Mouse (Mus musculus): Measurements from ENCODE around the gene Snn. TPM values are rescaled to one million over a fixed set of nuclear protein-coding genes. Genes with fewer than 3 reads are reported as not detected.

Snn gene
- polyA plus RNA-seq, 1 experiment from 2014 or later = 170 TPM

GRCm38 (mm10) chr16:11109198-11109740, 48.5 kb downstream of the Snn start:
- 72% methylated on average over 4 of the region's 4 CpGs for whole genome bisulfite sequencing

DNA sequence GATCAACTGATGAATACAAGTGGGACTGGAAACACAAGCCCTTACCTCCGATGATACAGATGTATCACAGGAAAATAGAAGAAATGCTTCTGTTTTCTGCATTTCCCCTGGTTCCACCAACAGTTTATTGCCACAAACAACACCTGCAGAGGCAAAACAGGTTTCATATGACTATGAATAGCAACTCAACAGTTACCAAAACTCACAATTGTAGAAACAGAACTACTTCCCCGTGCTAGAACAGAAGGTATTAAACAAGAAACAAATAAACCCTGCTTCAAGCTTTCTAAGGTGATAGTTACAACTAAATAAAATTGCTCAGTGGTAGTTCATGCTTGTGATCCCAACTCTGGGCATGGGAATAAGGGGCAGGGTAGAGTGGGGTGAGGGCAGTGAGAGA, 61.9 kb downstream of the Snn start:
- Histone ChIP-seq H3K9me3 (replicated peaks; ENCODE audit: control insufficient read depth, low read length) (no peaks in the 10 kb centered on the region), H3K4me3 (ENCODE audit: low read depth, low read length) (no peak overlapping the region), H3K27me3 (replicated peaks; ENCODE audit: control insufficient read depth, insufficient read depth, low read length) (no peaks in the 10 kb centered on the region), H3K27ac (ENCODE audit: low read depth, low read length) (no peak overlapping the region), H3K4me2 (ENCODE audit: low read length) (no peak overlapping the region), H3K4me1 (ENCODE audit: control insufficient read depth, insufficient read depth, low read length) (no peaks in the 10 kb centered on the region), H3K9ac (ENCODE audit: low read length) (no peak overlapping the region), H3K36me3 (ENCODE audit: control insufficient read depth, insufficient read depth, low read length) (peaks cover 51% of the 10 kb centered on the region)
- ATAC-seq (no peak), DNase-seq (ENCODE audit: low spot score) (no peak)
- 91% methylated on average over 2 of the region's 2 CpGs for WGBS

More at GRCm38 (mm10) chr16:11109198-11109740, 48.5 kb downstream of the Snn start:
- H3K27ac ChIP-seq (ENCODE audit: low read depth, low read length) = no peak overlapping the region
- no peak overlapping the region for H3K4me2 ChIP-seq (ENCODE audit: low read length)
- H3K4me1 ChIP-seq (ENCODE audit: control insufficient read depth, insufficient read depth, low read length) = no peaks in the 10 kb centered on the region
- peaks cover 16% of the 10 kb centered on the region for H3K36me3 ChIP-seq (ENCODE audit: control insufficient read depth, insufficient read depth, low read length)
- H3K9me3 ChIP-seq (replicated peaks; ENCODE audit: control insufficient read depth, low read length) = no peaks in the 10 kb centered on the region
- H3K27me3 ChIP-seq (replicated peaks; ENCODE audit: control insufficient read depth, insufficient read depth, low read length) = no peaks in the 10 kb centered on the region
- ATAC-seq (no peak; the same call in 1 of the 2 replicates), DNase-seq (ENCODE audit: low spot score) (peak; percentile 72)
- no peak overlapping the region for H3K4me3 ChIP-seq (ENCODE audit: low read depth, low read length)
- H3K9ac ChIP-seq (ENCODE audit: low read length) = no peak overlapping the region

DNA sequence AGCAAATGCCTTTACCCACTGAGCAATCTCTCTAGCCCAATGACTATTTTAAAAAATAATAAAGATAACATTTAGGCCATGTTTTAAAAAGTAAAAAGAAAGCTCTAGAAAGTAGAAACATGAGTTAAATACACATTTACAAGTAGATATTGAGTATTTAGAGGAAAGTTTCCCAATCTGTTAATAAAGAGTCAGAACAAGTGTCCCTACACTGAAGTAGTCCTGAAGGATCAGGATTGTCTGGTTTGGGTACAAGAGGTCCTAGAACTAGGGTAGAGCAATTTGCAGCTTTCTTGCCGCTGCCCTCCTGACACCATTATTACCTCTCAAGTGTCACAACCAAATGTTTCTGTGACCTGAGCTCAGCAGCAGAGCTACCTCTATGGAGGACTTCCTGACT, 63.4 kb downstream of the Snn start:
- Histone ChIP-seq H3K9ac (ENCODE audit: low read length) (no peak overlapping the region), H3K27me3 (replicated peaks; ENCODE audit: control insufficient read depth, insufficient read depth, low read length) (no peaks in the 10 kb centered on the region), H3K4me3 (ENCODE audit: low read depth, low read length) (no peak overlapping the region), H3K36me3 (ENCODE audit: control insufficient read depth, insufficient read depth, low read length) (peaks cover 56% of the 10 kb centered on the region), H3K27ac (ENCODE audit: low read depth, low read length) (no peak overlapping the region), H3K4me2 (ENCODE audit: low read length) (no peak overlapping the region), H3K9me3 (replicated peaks; ENCODE audit: control insufficient read depth, low read length) (no peaks in the 10 kb centered on the region), H3K4me1 (ENCODE audit: control insufficient read depth, insufficient read depth, low read length) (no peaks in the 10 kb centered on the region)
- WGBS = 100% methylated on average over 1 of the region's 1 CpGs
- DNase-seq (ENCODE audit: low spot score) = no peak
- ATAC-seq = no peak

Other genes with a start within 250 kb of the Snn start
- gene Gm11172, start 248.0 kb upstream of the Snn start, polyA plus RNA-seq (2014; fragmentation: Nextera tagmentation; extraction: Ambion mirVana) = not detected in 2 replicates
- 0.78 and 0.88 TPM in 2 replicates for gene Rmi2, start 225.9 kb upstream of the Snn start, polyA plus RNA-seq (2014; fragmentation: Nextera tagmentation; extraction: Ambion mirVana)
- gene Litaf, start 5.2 kb downstream of the Snn start, polyA plus RNA-seq (2014; fragmentation: Nextera tagmentation; extraction: Ambion mirVana) = 41.4 and 44.5 TPM in 2 replicates
- 23.8 and 25.0 TPM in 2 replicates for gene Txndc11, start 73.7 kb downstream of the Snn start, polyA plus RNA-seq (2014; fragmentation: Nextera tagmentation; extraction: Ambion mirVana)
- 58.0 and 71.8 TPM in 2 replicates for gene Zc3h7a, start 115.4 kb downstream of the Snn start, polyA plus RNA-seq (2014; fragmentation: Nextera tagmentation; extraction: Ambion mirVana)
- gene Rsl1d1, start 142.4 kb downstream of the Snn start, polyA plus RNA-seq (2014; fragmentation: Nextera tagmentation; extraction: Ambion mirVana) = 192 and 195 TPM in 2 replicates
- 50.7 and 61.9 TPM in 2 replicates for gene Gspt1, start 193.4 kb downstream of the Snn start, polyA plus RNA-seq (2014; fragmentation: Nextera tagmentation; extraction: Ambion mirVana)

All from forebrain, embryonic 14.5 days (tissue).